Mouse (Mus musculus): Measurements from ENCODE around the gene Tmc5. TPM values are rescaled to one million over a fixed set of nuclear protein-coding genes. Genes with fewer than 3 reads are reported as not detected.

Tmc5 gene
- polyA plus RNA-seq, 1 experiment from 2014 or later = 0.50 TPM

- H3K4me1 ChIP-seq (replicated peaks; ENCODE audit: control insufficient read depth, insufficient read depth, low read length) = no peaks in the 10 kb centered on the region
- H3K27me3 ChIP-seq (ENCODE audit: control insufficient read depth, insufficient read depth, low read depth, low read length) = no peaks in the 10 kb centered on the region
- no peak for ATAC-seq (ENCODE audit: low read depth)
- H3K27ac ChIP-seq (ENCODE audit: low read length) = no peak overlapping the region
- no peak overlapping the region for H3K4me3 ChIP-seq (ENCODE audit: low read length)
- H3K9ac ChIP-seq (ENCODE audit: low read length) = no peak overlapping the region
- no peaks in the 10 kb centered on the region for H3K36me3 ChIP-seq (ENCODE audit: control insufficient read depth, insufficient read depth, low read length)
- no peak overlapping the region for H3K4me2 ChIP-seq (ENCODE audit: low read depth, low read length)
- 73% methylated on average over 6 of the region's 6 CpGs for WGBS
- H3K9me3 ChIP-seq (ENCODE audit: control insufficient read depth, low read length) = no peaks in the 10 kb centered on the region
Observed at GRCm38 (mm10) chr7:118621094-118621493, 24.0 kb downstream of the Tmc5 start.

- H3K27me3 ChIP-seq (ENCODE audit: control insufficient read depth, insufficient read depth, low read depth, low read length) = no peaks in the 10 kb centered on the region
- no peak overlapping the region for H3K27ac ChIP-seq (ENCODE audit: low read length)
- no peak overlapping the region for H3K9ac ChIP-seq (ENCODE audit: low read length)
- no peaks in the 10 kb centered on the region for H3K9me3 ChIP-seq (ENCODE audit: control insufficient read depth, low read length)
- no peak overlapping the region for H3K4me3 ChIP-seq (ENCODE audit: low read length)
- no peaks in the 10 kb centered on the region for H3K36me3 ChIP-seq (ENCODE audit: control insufficient read depth, insufficient read depth, low read length)
- no peak overlapping the region for H3K4me2 ChIP-seq (ENCODE audit: low read depth, low read length)
- 77% methylated on average over 13 of the region's 13 CpGs for WGBS
- no peak for ATAC-seq (ENCODE audit: low read depth)
- H3K4me1 ChIP-seq (replicated peaks; ENCODE audit: control insufficient read depth, insufficient read depth, low read length) = no peaks in the 10 kb centered on the region
Observed at GRCm38 (mm10) chr7:118627550-118628298, 30.6 kb downstream of the Tmc5 start.

GRCm38 (mm10) chr7:118633094-118633493 lies 36.0 kb downstream of the Tmc5 start:
- no peaks in the 10 kb centered on the region for H3K9me3 ChIP-seq (ENCODE audit: control insufficient read depth, low read length)
- no peak overlapping the region for H3K4me2 ChIP-seq (ENCODE audit: low read depth, low read length)
- H3K9ac ChIP-seq (ENCODE audit: low read length) = no peak overlapping the region
- no peaks in the 10 kb centered on the region for H3K27me3 ChIP-seq (ENCODE audit: control insufficient read depth, insufficient read depth, low read depth, low read length)
- no peak overlapping the region for H3K4me3 ChIP-seq (ENCODE audit: low read length)
- WGBS = 72% methylated on average over 9 of the region's 9 CpGs
- ATAC-seq (ENCODE audit: low read depth) = no peak
- no peak overlapping the region for H3K27ac ChIP-seq (ENCODE audit: low read length)
- H3K36me3 ChIP-seq (ENCODE audit: control insufficient read depth, insufficient read depth, low read length) = no peaks in the 10 kb centered on the region
- no peaks in the 10 kb centered on the region for H3K4me1 ChIP-seq (replicated peaks; ENCODE audit: control insufficient read depth, insufficient read depth, low read length)

- no peak for ATAC-seq (ENCODE audit: low read depth)
- WGBS = 79% methylated on average over 7 of the region's 7 CpGs
- no peak overlapping the region for H3K4me2 ChIP-seq (ENCODE audit: low read depth, low read length)
- no peaks in the 10 kb centered on the region for H3K4me1 ChIP-seq (replicated peaks; ENCODE audit: control insufficient read depth, insufficient read depth, low read length)
- no peaks in the 10 kb centered on the region for H3K36me3 ChIP-seq (ENCODE audit: control insufficient read depth, insufficient read depth, low read length)
- no peak overlapping the region for H3K4me3 ChIP-seq (ENCODE audit: low read length)
- H3K27ac ChIP-seq (ENCODE audit: low read length) = no peak overlapping the region
- H3K9ac ChIP-seq (ENCODE audit: low read length) = no peak overlapping the region
- no peaks in the 10 kb centered on the region for H3K9me3 ChIP-seq (ENCODE audit: control insufficient read depth, low read length)
- no peaks in the 10 kb centered on the region for H3K27me3 ChIP-seq (ENCODE audit: control insufficient read depth, insufficient read depth, low read depth, low read length)
Observed at GRCm38 (mm10) chr7:118633951-118634350, 36.9 kb downstream of the Tmc5 start.

GRCm38 (mm10) chr7:118637466-118637865 lies 40.4 kb downstream of the Tmc5 start:
- Histone ChIP-seq H3K9me3 (ENCODE audit: control insufficient read depth, low read length) (no peaks in the 10 kb centered on the region), H3K27ac (ENCODE audit: low read length) (no peak overlapping the region), H3K4me2 (ENCODE audit: low read depth, low read length) (no peak overlapping the region), H3K4me1 (replicated peaks; ENCODE audit: control insufficient read depth, insufficient read depth, low read length) (no peaks in the 10 kb centered on the region), H3K27me3 (ENCODE audit: control insufficient read depth, insufficient read depth, low read depth, low read length) (no peaks in the 10 kb centered on the region), H3K36me3 (ENCODE audit: control insufficient read depth, insufficient read depth, low read length) (no peaks in the 10 kb centered on the region), H3K9ac (ENCODE audit: low read length) (no peak overlapping the region), H3K4me3 (ENCODE audit: low read length) (no peak overlapping the region)
- ATAC-seq (ENCODE audit: low read depth) = no peak
- 52% methylated on average over 4 of the region's 4 CpGs for WGBS

- Histone ChIP-seq H3K4me2 (ENCODE audit: low read depth, low read length) (no peak overlapping the region), H3K9me3 (ENCODE audit: control insufficient read depth, low read length) (no peaks in the 10 kb centered on the region), H3K27ac (ENCODE audit: low read length) (no peak overlapping the region), H3K4me1 (replicated peaks; ENCODE audit: control insufficient read depth, insufficient read depth, low read length) (no peaks in the 10 kb centered on the region), H3K9ac (ENCODE audit: low read length) (no peak overlapping the region), H3K27me3 (ENCODE audit: control insufficient read depth, insufficient read depth, low read depth, low read length) (no peaks in the 10 kb centered on the region), H3K4me3 (ENCODE audit: low read length) (no peak overlapping the region), H3K36me3 (ENCODE audit: control insufficient read depth, insufficient read depth, low read length) (no peaks in the 10 kb centered on the region)
- WGBS = 88% methylated on average over 1 of the region's 1 CpGs
- ATAC-seq (ENCODE audit: low read depth) = no peak
Observed at GRCm38 (mm10) chr7:118646237-118646636, 49.1 kb downstream of the Tmc5 start.

GRCm38 (mm10) chr7:118649328-118649727 lies 52.2 kb downstream of the Tmc5 start:
- no peaks in the 10 kb centered on the region for H3K4me1 ChIP-seq (replicated peaks; ENCODE audit: control insufficient read depth, insufficient read depth, low read length)
- no peak for ATAC-seq (ENCODE audit: low read depth)
- H3K9me3 ChIP-seq (ENCODE audit: control insufficient read depth, low read length) = no peaks in the 10 kb centered on the region
- H3K27me3 ChIP-seq (ENCODE audit: control insufficient read depth, insufficient read depth, low read depth, low read length) = no peaks in the 10 kb centered on the region
- H3K9ac ChIP-seq (ENCODE audit: low read length) = no peak overlapping the region
- no peak overlapping the region for H3K27ac ChIP-seq (ENCODE audit: low read length)
- H3K4me3 ChIP-seq (ENCODE audit: low read length) = no peak overlapping the region
- 75% methylated on average over 7 of the region's 7 CpGs for WGBS
- no peaks in the 10 kb centered on the region for H3K36me3 ChIP-seq (ENCODE audit: control insufficient read depth, insufficient read depth, low read length)
- H3K4me2 ChIP-seq (ENCODE audit: low read depth, low read length) = no peak overlapping the region

GRCm38 (mm10) chr7:118650119-118650518 lies 53.0 kb downstream of the Tmc5 start:
- no peak overlapping the region for H3K4me3 ChIP-seq (ENCODE audit: low read length)
- H3K27ac ChIP-seq (ENCODE audit: low read length) = no peak overlapping the region
- no peak overlapping the region for H3K4me2 ChIP-seq (ENCODE audit: low read depth, low read length)
- no peak overlapping the region for H3K9ac ChIP-seq (ENCODE audit: low read length)
- H3K36me3 ChIP-seq (ENCODE audit: control insufficient read depth, insufficient read depth, low read length) = no peaks in the 10 kb centered on the region
- WGBS = 61% methylated on average over 4 of the region's 4 CpGs
- H3K27me3 ChIP-seq (ENCODE audit: control insufficient read depth, insufficient read depth, low read depth, low read length) = no peaks in the 10 kb centered on the region
- H3K4me1 ChIP-seq (replicated peaks; ENCODE audit: control insufficient read depth, insufficient read depth, low read length) = no peaks in the 10 kb centered on the region
- ATAC-seq (ENCODE audit: low read depth) = no peak
- no peaks in the 10 kb centered on the region for H3K9me3 ChIP-seq (ENCODE audit: control insufficient read depth, low read length)

GRCm38 (mm10) chr7:118650891-118651290 lies 53.8 kb downstream of the Tmc5 start:
- 80% methylated on average over 1 of the region's 1 CpGs for WGBS
- H3K9me3 ChIP-seq (ENCODE audit: control insufficient read depth, low read length) = no peaks in the 10 kb centered on the region
- no peak overlapping the region for H3K27ac ChIP-seq (ENCODE audit: low read length)
- no peaks in the 10 kb centered on the region for H3K36me3 ChIP-seq (ENCODE audit: control insufficient read depth, insufficient read depth, low read length)
- no peak for ATAC-seq (ENCODE audit: low read depth)
- H3K4me2 ChIP-seq (ENCODE audit: low read depth, low read length) = no peak overlapping the region
- no peaks in the 10 kb centered on the region for H3K27me3 ChIP-seq (ENCODE audit: control insufficient read depth, insufficient read depth, low read depth, low read length)
- no peaks in the 10 kb centered on the region for H3K4me1 ChIP-seq (replicated peaks; ENCODE audit: control insufficient read depth, insufficient read depth, low read length)
- no peak overlapping the region for H3K4me3 ChIP-seq (ENCODE audit: low read length)
- no peak overlapping the region for H3K9ac ChIP-seq (ENCODE audit: low read length)
